Mouse (Mus musculus): ENCODE data around the gene Ly6g6e. TPM values are rescaled to one million over a fixed set of nuclear protein-coding genes. Genes with fewer than 3 reads are reported as not detected.

Gene Ly6g6e
- polyA plus RNA-seq, 1 experiment from 2014 or later, result 0.19 TPM

- H3K9ac ChIP-seq (replicated peaks), result no peak overlapping the region
- TF ChIP-seq CTCF (IDR thresholded peaks at IDR 0.05; ENCODE audit: low read depth) (no peak), EP300 (IDR thresholded peaks at IDR 0.05; ENCODE audit: low read depth) (no peak)
- H3K36me3 ChIP-seq (replicated peaks; ENCODE audit: insufficient read depth, low read length), result no peaks in the 10 kb centered on the region
- no peak overlapping the region for H3K4me2 ChIP-seq (ENCODE audit: low read depth, low read length)
- H3K4me3 ChIP-seq (ENCODE audit: low read depth, low read length), result no peak overlapping the region
- ATAC-seq, result no peak
- 70% methylated on average over 17 of the region's 17 CpGs for WGBS (ENCODE audit: insufficient replicate concordance)
- H3K27ac ChIP-seq (ENCODE audit: low read depth), result no peak overlapping the region
- no peaks in the 10 kb centered on the region for H3K9me3 ChIP-seq (ENCODE audit: low read length)
- DNase-seq, result no peak
- H3K4me1 ChIP-seq (ENCODE audit: insufficient read depth), result peaks cover 13% of the 10 kb centered on the region
- peaks cover 48% of the 10 kb centered on the region for H3K27me3 ChIP-seq (ENCODE audit: insufficient read depth, low read length)
These were observed 8.3 kb upstream of the Ly6g6e start for GRCm38 (mm10) chr17:35068213-35068914.

- H3K27ac ChIP-seq (ENCODE audit: low read depth), result no peak overlapping the region
- DNase-seq, result no peak
- H3K4me1 ChIP-seq (ENCODE audit: insufficient read depth), result peaks cover 2% of the 10 kb centered on the region
- H3K4me3 ChIP-seq (ENCODE audit: low read depth, low read length), result no peak overlapping the region
- no peak overlapping the region; the same call in 1 of the 2 replicates for H3K9ac ChIP-seq (replicated peaks)
- no peak overlapping the region for H3K4me2 ChIP-seq (ENCODE audit: low read depth, low read length)
- no peak for TF ChIP-seq EP300 (IDR thresholded peaks at IDR 0.05; ENCODE audit: low read depth)
- no peak for TF ChIP-seq CTCF (IDR thresholded peaks at IDR 0.05; ENCODE audit: low read depth)
- 45% methylated on average over 6 of the region's 6 CpGs for WGBS (ENCODE audit: insufficient replicate concordance)
- ATAC-seq, result no peak
- H3K27me3 ChIP-seq (ENCODE audit: insufficient read depth, low read length), result peaks cover 25% of the 10 kb centered on the region
- no peaks in the 10 kb centered on the region for H3K36me3 ChIP-seq (replicated peaks; ENCODE audit: insufficient read depth, low read length)
- H3K9me3 ChIP-seq (ENCODE audit: low read length), result no peaks in the 10 kb centered on the region
These were observed 6.0 kb upstream of the Ly6g6e start for GRCm38 (mm10) chr17:35070556-35071229.

GRCm38 (mm10) chr17:35071454-35071853 lies 5.2 kb upstream of the Ly6g6e start:
- no peaks in the 10 kb centered on the region for H3K9me3 ChIP-seq (ENCODE audit: low read length)
- H3K27me3 ChIP-seq (ENCODE audit: insufficient read depth, low read length), result peaks cover 22% of the 10 kb centered on the region
- H3K4me1 ChIP-seq (ENCODE audit: insufficient read depth), result no peaks in the 10 kb centered on the region
- no peak overlapping the region for H3K4me2 ChIP-seq (ENCODE audit: low read depth, low read length)
- H3K36me3 ChIP-seq (replicated peaks; ENCODE audit: insufficient read depth, low read length), result no peaks in the 10 kb centered on the region
- no peak overlapping the region for H3K4me3 ChIP-seq (ENCODE audit: low read depth, low read length)
- no peak for ATAC-seq
- WGBS (ENCODE audit: insufficient replicate concordance), result 73% methylated on average over 9 of the region's 9 CpGs
- no peak overlapping the region for H3K9ac ChIP-seq (replicated peaks)
- no peak overlapping the region for H3K27ac ChIP-seq (ENCODE audit: low read depth)
- TF ChIP-seq CTCF (IDR thresholded peaks at IDR 0.05; ENCODE audit: low read depth), result no peak
- no peak for TF ChIP-seq EP300 (IDR thresholded peaks at IDR 0.05; ENCODE audit: low read depth)
- no peak for DNase-seq

- WGBS (ENCODE audit: insufficient replicate concordance), result 36% methylated on average over 17 of the region's 17 CpGs
- Histone ChIP-seq H3K9ac (replicated peaks) (no peak overlapping the region), H3K4me3 (ENCODE audit: low read depth, low read length) (no peak overlapping the region), H3K36me3 (replicated peaks; ENCODE audit: insufficient read depth, low read length) (no peaks in the 10 kb centered on the region), H3K27me3 (ENCODE audit: insufficient read depth, low read length) (0 out of 2 replicates have a peak, but pooled peaks cover 7% of the 10 kb centered on the region), H3K4me2 (ENCODE audit: low read depth, low read length) (no peak overlapping the region), H3K9me3 (ENCODE audit: low read length) (no peaks in the 10 kb centered on the region), H3K27ac (ENCODE audit: low read depth) (no peak overlapping the region), H3K4me1 (ENCODE audit: insufficient read depth) (0 out of 2 replicates have a peak, but pooled peaks cover 2% of the 10 kb centered on the region)
- TF ChIP-seq EP300 (IDR thresholded peaks at IDR 0.05; ENCODE audit: low read depth) (no peak), CTCF (IDR thresholded peaks at IDR 0.05; ENCODE audit: low read depth) (no peak)
- no peak for ATAC-seq
- DNase-seq, result no peak
These were observed 2.6 kb upstream of the Ly6g6e start for GRCm38 (mm10) chr17:35074097-35074496.

- Histone ChIP-seq H3K9me3 (ENCODE audit: low read length) (no peaks in the 10 kb centered on the region), H3K36me3 (replicated peaks; ENCODE audit: insufficient read depth, low read length) (no peaks in the 10 kb centered on the region), H3K9ac (replicated peaks) (no peak overlapping the region; the same call in 1 of the 2 replicates), H3K27ac (ENCODE audit: low read depth) (peak overlapping the region; percentile 41; the same call in 1 of the 2 replicates), H3K27me3 (ENCODE audit: insufficient read depth, low read length) (0 out of 2 replicates have a peak, but pooled peaks cover 4% of the 10 kb centered on the region), H3K4me3 (ENCODE audit: low read depth, low read length) (0 out of 2 replicates have a peak overlapping the region, but pooled peaks have one; percentile 12), H3K4me2 (ENCODE audit: low read depth, low read length) (peak overlapping the region; percentile 53; the same call in 1 of the 2 replicates), H3K4me1 (ENCODE audit: insufficient read depth) (peaks cover 14% of the 10 kb centered on the region)
- DNase-seq (no peak), ATAC-seq (no peak)
- TF ChIP-seq EP300 (IDR thresholded peaks at IDR 0.05; ENCODE audit: low read depth), result no peak
- WGBS (ENCODE audit: insufficient replicate concordance), result 39% methylated on average over 2 of the region's 2 CpGs
These were observed 583 bp downstream of the Ly6g6e start for GRCm38 (mm10) chr17:35077285-35077684.

- peak; percentile 55 for DNase-seq
- peak; percentile 42; the same call in 1 of the 2 replicates for ATAC-seq
- peak; percentile 63 for TF ChIP-seq CTCF (IDR thresholded peaks at IDR 0.05; ENCODE audit: low read depth)
- TF ChIP-seq EP300 (IDR thresholded peaks at IDR 0.05; ENCODE audit: low read depth), result no peak
- Histone ChIP-seq H3K27me3 (ENCODE audit: insufficient read depth, low read length) (0 out of 2 replicates have a peak, but pooled peaks cover 4% of the 10 kb centered on the region), H3K9ac (replicated peaks) (peak within 1 kb of the TSS; percentile 22), H3K4me2 (ENCODE audit: low read depth, low read length) (peak within 1 kb of the TSS; percentile 53), H3K9me3 (ENCODE audit: low read length) (no peaks in the 10 kb centered on the region), H3K4me3 (ENCODE audit: low read depth, low read length) (0 out of 2 replicates have a peak within 1 kb of the TSS, but pooled peaks have one; percentile 12), H3K27ac (ENCODE audit: low read depth) (peak within 1 kb of the TSS; percentile 41; the same call in 1 of the 2 replicates), H3K4me1 (ENCODE audit: insufficient read depth) (peaks cover 14% of the 10 kb centered on the region), H3K36me3 (replicated peaks; ENCODE audit: insufficient read depth, low read length) (no peaks in the 10 kb centered on the region)
- WGBS (ENCODE audit: insufficient replicate concordance), result 9% methylated on average over 12 of the region's 14 CpGs
These were observed 1.1 kb downstream of the Ly6g6e start, which contains the start of gene Ly6g6d for GRCm38 (mm10) chr17:35077786-35078233. Gene Ly6g6d, minus strand, starts transcription at chr17:35078065.
